Mouse (Mus musculus): ENCODE measurements around the gene Olfr913.

Olfr913 gene

DNA sequence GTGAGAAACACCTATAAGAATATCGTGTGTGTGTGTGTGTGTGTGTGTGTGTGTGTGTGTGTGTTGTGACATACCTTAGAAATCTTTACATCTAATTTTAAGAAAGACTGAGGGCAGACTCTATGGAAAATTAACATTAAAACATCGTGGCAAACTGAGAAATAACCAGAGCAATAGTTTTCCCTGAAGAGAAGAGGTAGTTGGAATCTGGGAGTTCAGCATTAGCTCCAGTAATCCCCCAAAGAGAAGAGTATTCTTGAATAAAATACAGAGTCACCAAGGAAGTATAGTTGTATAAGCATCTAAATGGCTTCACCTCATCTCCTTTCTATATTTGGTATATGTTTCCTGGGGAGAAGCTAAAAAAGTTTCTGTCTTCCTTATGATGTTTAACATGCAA, at the start of gene Olfr913:
TSS of gene Olfr913 (plus strand) at position 301 of the 400 bp plus-strand sequence.
- no peak for DNase-seq (ENCODE audit: low read depth)

DNA sequence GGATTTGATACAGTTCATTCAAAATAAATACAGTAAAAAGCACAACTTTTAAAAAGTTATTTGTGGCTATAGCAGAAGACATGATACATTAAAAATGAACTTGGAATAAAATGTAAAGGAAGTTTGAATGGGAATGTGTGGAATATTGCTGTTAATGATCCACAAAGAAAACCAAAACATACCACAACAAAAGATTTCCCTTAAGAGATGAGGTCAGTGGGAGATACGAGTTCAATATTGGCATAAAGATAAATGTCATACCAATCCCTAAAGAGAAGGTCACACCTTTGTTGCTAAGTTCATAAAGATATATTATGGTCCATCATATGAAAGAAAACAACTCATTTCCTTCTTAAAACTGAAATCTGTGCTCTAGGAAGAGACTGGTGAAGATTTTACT, 12.7 kb upstream of the Olfr913 start, which contains the start of gene Olfr912:
TSS of gene Olfr912 (plus strand) at position 301 of the 400 bp plus-strand sequence.
- DNase-seq (ENCODE audit: low read depth): no peak

DNA sequence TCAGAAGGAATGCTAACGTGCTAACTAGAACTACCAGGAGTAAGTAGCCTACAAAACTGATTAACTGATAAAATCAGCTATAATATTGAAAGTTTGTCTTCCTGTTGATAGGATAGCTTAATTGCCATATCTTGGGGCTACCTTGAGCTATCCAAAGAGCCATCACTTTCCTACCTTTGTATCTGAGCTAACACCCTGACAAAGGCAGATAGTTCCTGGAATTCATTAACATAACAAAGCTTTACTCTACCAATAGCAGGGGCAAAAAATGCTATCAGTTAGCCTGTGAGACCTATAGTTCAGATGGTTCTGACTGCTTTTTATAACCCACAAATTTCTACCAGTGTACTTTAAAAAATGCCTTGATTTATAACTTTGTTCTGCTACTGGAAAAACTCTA, 1.5 kb upstream of the Olfr913 start:
- no peak for DNase-seq (ENCODE audit: low read depth)

DNA sequence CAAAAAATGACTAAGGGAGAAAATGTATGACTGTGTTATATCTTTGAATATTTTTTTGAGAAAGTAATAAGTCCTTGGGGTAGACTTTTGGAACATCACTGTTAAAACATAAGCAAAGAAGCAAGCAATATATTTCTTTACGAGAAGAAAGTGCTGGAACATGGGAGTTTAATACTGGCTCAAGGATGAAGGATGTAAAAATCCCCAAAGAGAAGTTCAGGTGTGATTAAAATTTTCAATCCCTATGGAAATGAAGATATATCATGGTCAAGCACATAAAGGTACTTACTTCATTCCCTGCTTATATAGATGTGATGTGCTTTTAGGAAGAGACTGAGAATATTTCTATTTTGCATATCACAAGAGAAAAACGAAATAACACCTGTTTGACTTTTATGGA, 12.2 kb downstream of the Olfr913 start, which contains the start of gene Olfr914:
TSS of gene Olfr914 (plus strand) at position 301 of the 400 bp plus-strand sequence.
- DNase-seq (ENCODE audit: low read depth): no peak

DNA sequence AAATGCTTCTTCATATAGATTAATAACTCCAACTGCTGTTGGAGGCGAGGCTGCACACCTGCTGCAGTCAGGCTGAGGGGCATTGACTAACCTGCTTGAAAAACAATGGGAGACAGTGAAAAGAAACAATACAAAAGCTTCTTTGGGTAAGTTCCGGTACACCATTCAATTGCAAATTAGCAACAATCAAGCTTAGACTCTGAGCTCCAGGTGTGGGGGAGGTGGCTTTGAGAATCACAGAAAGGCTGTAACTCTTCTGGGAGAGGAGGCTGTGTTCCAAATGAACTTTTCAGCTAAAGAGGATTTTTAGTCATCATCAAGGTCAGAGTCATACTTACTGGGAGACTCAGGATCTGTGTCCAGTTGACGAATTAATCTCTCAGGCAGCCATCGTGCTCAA, 39.8 kb downstream of the Olfr913 start:
- DNase-seq (ENCODE audit: low read depth): no peak
